In the genomic region with DNA sequence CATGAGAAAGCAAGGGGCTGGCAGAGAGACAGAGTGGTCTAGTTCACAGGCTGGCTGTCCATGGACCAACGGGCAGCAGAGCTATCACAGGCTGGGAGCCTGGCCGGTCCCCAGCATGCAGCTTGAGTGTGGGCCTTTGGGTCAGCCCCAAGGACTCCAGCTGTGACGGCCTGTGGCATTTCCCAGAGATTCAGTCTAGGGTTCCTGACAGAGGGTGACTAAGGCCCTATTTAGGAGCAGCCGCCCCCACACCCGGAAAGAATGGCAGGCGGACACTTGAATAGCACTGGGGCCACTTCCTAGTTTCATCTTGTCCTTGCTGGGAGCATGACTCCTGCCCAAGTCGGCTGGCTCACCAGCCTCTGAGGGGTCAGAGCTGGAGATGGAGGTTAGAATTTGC, we compare ENCODE assay signal across 24 mouse cellular contexts. TPM values are rescaled to one million over a fixed set of nuclear protein-coding genes. Genes with fewer than 3 reads are reported as not detected.
DNase-seq lines count a peak whose midpoint lies in the region; ATAC-seq and TF ChIP-seq lines count a peak whose summit lies in the region.
"Had no signal": no experiment of that assay in that cellular context is flagged by ENCODE, and none has a peak within 500 bp of the region (broad histone marks: within the 10 kb centered on the region; RNA-seq: fewer than 3 reads in every experiment).

No protein-coding gene starts in this region.

- peak; percentile 23 to 55 for DNase-seq in adrenal gland, adult (ENCODE audit: inconsistent age in 2 of 2, low spot score in 1 of 2)
- no peak for DNase-seq in adrenal gland, adult 8-10 months
- DNase-seq in heart, adult 9 months (ENCODE audit: low spot score in 2 of 2) = peak; percentile 39 to 48
- DNase-seq in lung, postnatal 0 days (ENCODE audit: low spot score) = no peak
- no peak for DNase-seq in lung, adult 2 months
- DNase-seq in liver, postnatal 0 days = no peak
- DNase-seq: cerebellum, adult 9-10 months; lung, embryonic 14.5 days; right cerebral cortex, postnatal 14 days; spleen, adult 18-20 months; thymus, adult 2 months had no signal

- no peak overlapping the region for H3K4me2 ChIP-seq in heart, embryonic 12.5 days
- no peak overlapping the region for H3K4me2 ChIP-seq in lung, postnatal 0 days (replicated peaks; ENCODE audit: low read depth, low read length)
- no peak overlapping the region for H3K4me2 ChIP-seq in liver, postnatal 0 days (ENCODE audit: low read depth, low read length)
- H3K4me2 ChIP-seq: embryonic facial prominence, embryonic 13.5 days; hindbrain, embryonic 15.5 days; intestine, embryonic 15.5 days; kidney, embryonic 15.5 days; liver, embryonic 11.5 days; lung, embryonic 14.5 days; midbrain, embryonic 15.5 days had no signal

- no peak for TF ChIP-seq CTCF in lung, postnatal 0 days (IDR thresholded peaks at IDR 0.05)
- TF ChIP-seq CTCF in lung, adult 2 months (IDR thresholded peaks at IDR 0.05; ENCODE audit: insufficient read depth, low read length) = no peak
- TF ChIP-seq CTCF in liver, postnatal 0 days (IDR thresholded peaks at IDR 0.05; ENCODE audit: low read depth) = no peak

- no peak for TF ChIP-seq POLR2A in lung, adult 2 months (IDR thresholded peaks at IDR 0.05; ENCODE audit: borderline replicate concordance, extremely low read depth, low read depth, low read length)

- H3K9ac ChIP-seq in heart, embryonic 12.5 days = no peak overlapping the region
- H3K9ac ChIP-seq in lung, postnatal 0 days (replicated peaks; ENCODE audit: low read depth) = no peak overlapping the region
- no peak overlapping the region for H3K9ac ChIP-seq in liver, postnatal 0 days (replicated peaks)
- H3K9ac ChIP-seq: embryonic facial prominence, embryonic 13.5 days; hindbrain, embryonic 15.5 days; intestine, embryonic 15.5 days; kidney, embryonic 15.5 days; lung, embryonic 14.5 days; midbrain, embryonic 15.5 days had no signal

- no peak overlapping the region for H3K27ac ChIP-seq in heart, embryonic 12.5 days (ENCODE audit: poor library complexity, severe bottlenecking)
- no peak overlapping the region for H3K27ac ChIP-seq in lung, postnatal 0 days (ENCODE audit: low read length)
- no peak overlapping the region for H3K27ac ChIP-seq in liver, postnatal 0 days (ENCODE audit: low read depth)
- H3K27ac ChIP-seq: embryonic facial prominence, embryonic 13.5 days; heart, embryonic 10.5 days; hindbrain, embryonic 15.5 days; intestine, embryonic 15.5 days; kidney, embryonic 15.5 days; midbrain, embryonic 15.5 days had no signal

- peaks cover 29% of the 10 kb centered on the region; the same call in 1 of the 2 replicates for H3K27me3 ChIP-seq in heart, embryonic 12.5 days (replicated peaks)
- H3K27me3 ChIP-seq in lung, postnatal 0 days (replicated peaks; ENCODE audit: insufficient read depth, low read length) = no peaks in the 10 kb centered on the region
- H3K27me3 ChIP-seq in liver, postnatal 0 days (ENCODE audit: insufficient read depth, low read length) = no peaks in the 10 kb centered on the region
- H3K27me3 ChIP-seq: embryonic facial prominence, embryonic 13.5 days; hindbrain, embryonic 15.5 days; intestine, embryonic 15.5 days; kidney, embryonic 15.5 days; midbrain, embryonic 15.5 days had no signal

- 63% methylated on average over 7 of the region's 7 CpGs for whole genome bisulfite sequencing in heart, embryonic 12.5 days
- 59% methylated on average over 7 of the region's 7 CpGs for WGBS in lung, postnatal 0 days
- WGBS in lung, adult 2 months = 62% methylated on average over 7 of the region's 7 CpGs
- WGBS in liver, postnatal 0 days (ENCODE audit: insufficient replicate concordance) = 58% methylated on average over 7 of the region's 7 CpGs

- H3K36me3 ChIP-seq in heart, embryonic 12.5 days = no peaks in the 10 kb centered on the region
- no peaks in the 10 kb centered on the region for H3K36me3 ChIP-seq in lung, postnatal 0 days (ENCODE audit: insufficient read depth, low read length)
- no peaks in the 10 kb centered on the region for H3K36me3 ChIP-seq in liver, postnatal 0 days (replicated peaks; ENCODE audit: insufficient read depth, low read length)
- H3K36me3 ChIP-seq: embryonic facial prominence, embryonic 13.5 days; G1E; heart, embryonic 10.5 days; hindbrain, embryonic 15.5 days; intestine, embryonic 15.5 days; kidney, embryonic 15.5 days; midbrain, embryonic 15.5 days had no signal

- no peaks in the 10 kb centered on the region for H3K4me1 ChIP-seq in heart, embryonic 12.5 days (replicated peaks)
- no peaks in the 10 kb centered on the region for H3K4me1 ChIP-seq in lung, postnatal 0 days (ENCODE audit: insufficient read depth, low read depth, low read length)
- H3K4me1 ChIP-seq in lung, adult 2 months (ENCODE audit: control insufficient read depth, insufficient read depth, low read length) = no peaks in the 10 kb centered on the region
- peaks cover 16% of the 10 kb centered on the region for H3K4me1 ChIP-seq in liver, postnatal 0 days (ENCODE audit: insufficient read depth)
- H3K4me1 ChIP-seq: hindbrain, embryonic 15.5 days; intestine, embryonic 15.5 days; kidney, embryonic 15.5 days; midbrain, embryonic 15.5 days had no signal

- no peak for ATAC-seq in heart, embryonic 12.5 days (ENCODE audit: insufficient number of reproducible peaks, low FRiP score)
- peak; percentile 25 for ATAC-seq in lung, postnatal 0 days
- ATAC-seq in granulocyte monocyte progenitor cell, adult 5-6 weeks (replicated peaks; ENCODE audit: poor library complexity, severe bottlenecking) = peak; percentile 28; the same call in 1 of the 2 replicates
- no peak for ATAC-seq in liver, postnatal 0 days
- ATAC-seq: forebrain, embryonic 14.5 days; intestine, embryonic 15.5 days; midbrain, embryonic 15.5 days had no signal

- H3K9me3 ChIP-seq in heart, embryonic 12.5 days (replicated peaks) = no peaks in the 10 kb centered on the region
- H3K9me3 ChIP-seq in lung, postnatal 0 days (ENCODE audit: low read length) = no peaks in the 10 kb centered on the region
- H3K9me3 ChIP-seq in liver, postnatal 0 days (ENCODE audit: low read length) = no peaks in the 10 kb centered on the region
- H3K9me3 ChIP-seq: embryonic facial prominence, embryonic 13.5 days; G1E; heart, embryonic 10.5 days; hindbrain, embryonic 15.5 days; intestine, embryonic 15.5 days; kidney, embryonic 15.5 days; midbrain, embryonic 15.5 days had no signal

- no peak for TF ChIP-seq EP300 in lung, postnatal 0 days (IDR thresholded peaks at IDR 0.05)
- TF ChIP-seq EP300 in liver, postnatal 0 days (IDR thresholded peaks at IDR 0.05; ENCODE audit: low read depth) = no peak

- H3K4me3 ChIP-seq in heart, embryonic 12.5 days = no peak overlapping the region
- H3K4me3 ChIP-seq in lung, postnatal 0 days (ENCODE audit: low read depth, low read length) = no peak overlapping the region
- no peak overlapping the region for H3K4me3 ChIP-seq in lung, adult 2 months (replicated peaks; ENCODE audit: extremely low read depth, low read depth, low read length)
- no peak overlapping the region for H3K4me3 ChIP-seq in liver, postnatal 0 days (ENCODE audit: low read depth, low read length)
- H3K4me3 ChIP-seq: embryonic facial prominence, embryonic 13.5 days; heart, embryonic 10.5 days; hindbrain, embryonic 15.5 days; intestine, embryonic 15.5 days; kidney, embryonic 15.5 days; megakaryocyte, embryonic 14.5 days; midbrain, embryonic 15.5 days had no signal

RNA-seq across cellular contexts. Expression of a gene that starts 22.6 kb away (rescaled TPM):
- 10 to 100 TPM; 12.2 to 29.7 (median 14.9) TPM for total RNA-seq in adrenal gland, adult 8-10 months (2022)
- polyA plus RNA-seq in heart, embryonic 12.5 days (2016; fragmentation: Nextera tagmentation; extraction: Ambion mirVana) = 1.1 and 1.3 TPM in 2 replicates
- polyA plus RNA-seq in lung, postnatal 0 days (2015; fragmentation: Nextera tagmentation; extraction: Ambion mirVana) = 20.1 and 21.7 TPM in 2 replicates
- 81.4 and 82.4 TPM in 2 replicates for polyA plus RNA-seq in lung, adult 2 months (2012; rRNA removed)
- not detected in 2 replicates for total RNA-seq in granulocyte monocyte progenitor cell, adult 5-6 weeks (2014; fragmentation: Nextera tagmentation)
- total RNA-seq in granulocyte monocyte progenitor cell, adult 5-6 weeks (2017) = not detected in 2 replicates
- polyA plus RNA-seq in liver, postnatal 0 days (2015; fragmentation: Nextera tagmentation; extraction: Ambion mirVana) = 0.12 TPM in 2 replicates
- total RNA-seq: neutrophil, adult 5-6 weeks had no signal
- polyA plus RNA-seq: G1E had no signal

RNA-seq across cellular contexts. Expression of a gene that starts 44.5 kb away (rescaled TPM):
- 100 to 1,000 TPM in 2 of 4 experiments, 10 to 100 TPM in 2; 45.2 to 106 (median 92.9) TPM for total RNA-seq in adrenal gland, adult 8-10 months (2022)
- polyA plus RNA-seq in heart, embryonic 12.5 days (2016; fragmentation: Nextera tagmentation; extraction: Ambion mirVana) = 0.64 and 0.92 TPM in 2 replicates
- 28.9 and 29.8 TPM in 2 replicates for polyA plus RNA-seq in lung, postnatal 0 days (2015; fragmentation: Nextera tagmentation; extraction: Ambion mirVana)
- polyA plus RNA-seq in lung, adult 2 months (2012; rRNA removed) = 148 and 282 TPM in 2 replicates
- 89.6 and 92.8 TPM in 2 replicates for total RNA-seq in granulocyte monocyte progenitor cell, adult 5-6 weeks (2014; fragmentation: Nextera tagmentation)
- total RNA-seq in granulocyte monocyte progenitor cell, adult 5-6 weeks (2017) = 33.3 and 45.1 TPM in 2 replicates
- 20.2 and 34.0 TPM in 2 replicates for polyA plus RNA-seq in liver, postnatal 0 days (2015; fragmentation: Nextera tagmentation; extraction: Ambion mirVana)
- total RNA-seq: G1E had no signal

RNA-seq across cellular contexts. Expression of a gene that starts 51.7 kb away (rescaled TPM):
- 10 to 100 TPM; 21.8 to 24.6 (median 24.3) TPM for total RNA-seq in adrenal gland, adult 8-10 months (2022)
- 1.6 and 1.7 TPM in 2 replicates for polyA plus RNA-seq in heart, embryonic 12.5 days (2016; fragmentation: Nextera tagmentation; extraction: Ambion mirVana)
- polyA plus RNA-seq in lung, postnatal 0 days (2015; fragmentation: Nextera tagmentation; extraction: Ambion mirVana) = 6.6 and 8.5 TPM in 2 replicates
- polyA plus RNA-seq in lung, adult 2 months (2012; rRNA removed) = 10.1 and 12.3 TPM in 2 replicates
- not detected in 2 replicates for total RNA-seq in granulocyte monocyte progenitor cell, adult 5-6 weeks (2014; fragmentation: Nextera tagmentation)
- total RNA-seq in granulocyte monocyte progenitor cell, adult 5-6 weeks (2017) = not detected in 2 replicates
- polyA plus RNA-seq in liver, postnatal 0 days (2015; fragmentation: Nextera tagmentation; extraction: Ambion mirVana) = 0.61 and 0.69 TPM in 2 replicates
- total RNA-seq: neutrophil, adult 5-6 weeks had no signal
- polyA plus RNA-seq: G1E had no signal

Comparison
In these comparisons a context has a peak if more than half of its experiments do, and no peak if none do; other contexts are left out.
1. DNase-seq: peak in adrenal gland, adult (2 of 2) and heart, adult 9 months (2 of 2); none in adrenal gland, adult 8-10 months (single experiment), lung, postnatal 0 days (single experiment), lung, adult 2 months (single experiment) and liver, postnatal 0 days (single experiment).
2. ATAC-seq: peak in lung, postnatal 0 days (single experiment) and granulocyte monocyte progenitor cell, adult 5-6 weeks (single experiment); none in heart, embryonic 12.5 days (single experiment) and liver, postnatal 0 days (single experiment).
3. RNA of a gene that starts 44.5 kb away (polyA plus RNA-seq): 148 to 282 TPM in lung, adult 2 months, 28.9 to 29.8 TPM in lung, postnatal 0 days and 20.2 to 34.0 TPM in liver, postnatal 0 days; 0.64 to 0.92 TPM in heart, embryonic 12.5 days; every median in the first group is over 10 times any median in the second.